ENCODE assay signal across 10 mouse cellular contexts in genomic region chr2:30829315-30829714, GRCm38 (mm10). TPM values are rescaled to one million over a fixed set of nuclear protein-coding genes. Genes with fewer than 3 reads are reported as not detected.
A peak's percentile ranks its signal among the peaks of the same experiment; 100 is the strongest.
DNase-seq lines count a peak whose midpoint lies in the region; ATAC-seq and TF ChIP-seq lines count a peak whose summit lies in the region.
"Had no signal": no experiment of that assay in that cellular context is flagged by ENCODE, and none has a peak within 500 bp of the region (broad histone marks: within the 10 kb centered on the region; RNA-seq: fewer than 3 reads in every experiment).

No protein-coding gene starts in this region.

- no peaks in the 10 kb centered on the region for H3K9me3 ChIP-seq in hindbrain, embryonic 11.5 days (ENCODE audit: control insufficient read depth, low read length)
- H3K9me3 ChIP-seq: heart, embryonic 13.5 days had no signal

- 40% methylated on average over 5 of the region's 5 CpGs for WGBS in small intestine, adult 2 months
- WGBS in hindbrain, embryonic 11.5 days: 29% methylated on average over 5 of the region's 5 CpGs

- peak; percentile 49 for TF ChIP-seq CTCF in left cerebral cortex, adult 2 months (IDR thresholded peaks at IDR 0.05)
- TF ChIP-seq CTCF in small intestine, adult 2 months (IDR thresholded peaks at IDR 0.05; ENCODE audit: extremely low read depth, insufficient read length, insufficient replicate concordance, low read depth, low read length): peak; percentile 53; the same call in 1 of the 2 replicates

- H3K4me2 ChIP-seq in hindbrain, embryonic 11.5 days (replicated peaks; ENCODE audit: low read depth, low read length): no peak overlapping the region
- H3K4me2 ChIP-seq: heart, embryonic 13.5 days had no signal

- TF ChIP-seq POLR2A in small intestine, adult 2 months (IDR thresholded peaks at IDR 0.05; ENCODE audit: low read depth, low read length): no peak

- no peak overlapping the region for H3K4me3 ChIP-seq in left cerebral cortex, adult 2 months
- H3K4me3 ChIP-seq in small intestine, adult 2 months (ENCODE audit: low read depth, low read length): no peak overlapping the region
- no peak overlapping the region for H3K4me3 ChIP-seq in hindbrain, embryonic 11.5 days (ENCODE audit: low read depth, low read length)

- DNase-seq in adrenal gland, adult 2 months: peak; percentile 46
- no peak for DNase-seq in adrenal gland, adult 8-10 months
- no peak for DNase-seq in left cerebral cortex, adult 2 months (ENCODE audit: extremely low spot score in 1 of 2, low spot score in 2 of 2)
- DNase-seq in left cerebral cortex, adult 11 months (ENCODE audit: low spot score): no peak
- peak; percentile 71 for DNase-seq in c-Kit-positive CD71-positive TER-119-positive erythroid progenitor cells, embryonic 14.5 days (ENCODE audit: low spot score)
- DNase-seq in gastrocnemius, postnatal 25 days: no peak
- DNase-seq in hindbrain, embryonic 11.5 days (ENCODE audit: low spot score): no peak

- no peaks in the 10 kb centered on the region for H3K27me3 ChIP-seq in small intestine, adult 2 months (ENCODE audit: control insufficient read depth, insufficient read depth, low read length)
- no peaks in the 10 kb centered on the region for H3K27me3 ChIP-seq in hindbrain, embryonic 11.5 days (ENCODE audit: control insufficient read depth, insufficient read depth, low read length)
- H3K27me3 ChIP-seq: heart, embryonic 13.5 days; Patski had no signal

- intact Hi-C loops in left cerebral cortex, adult 2 months (cut with DNase I): loop anchor here (2.0 kb wide), 1 partner anchor 105 kb away; no protein-coding TSS in a partner anchor

- H3K4me1 ChIP-seq in small intestine, adult 2 months (ENCODE audit: control insufficient read depth, insufficient read depth, insufficient read length, low read length): peaks cover 9% of the 10 kb centered on the region
- peaks cover 10% of the 10 kb centered on the region for H3K4me1 ChIP-seq in hindbrain, embryonic 11.5 days (replicated peaks; ENCODE audit: control insufficient read depth, insufficient read depth, low read length)

- peaks cover 11% of the 10 kb centered on the region for H3K36me3 ChIP-seq in small intestine, adult 2 months (ENCODE audit: control insufficient read depth, insufficient read depth, low read length)
- peaks cover 2% of the 10 kb centered on the region; the same call in 1 of the 2 replicates for H3K36me3 ChIP-seq in hindbrain, embryonic 11.5 days (ENCODE audit: control insufficient read depth, insufficient read depth, low read length)

- H3K27ac ChIP-seq in left cerebral cortex, adult 2 months: no peak overlapping the region
- no peak overlapping the region for H3K27ac ChIP-seq in small intestine, adult 2 months (ENCODE audit: insufficient read depth, low read depth, low read length)
- H3K27ac ChIP-seq in hindbrain, embryonic 11.5 days (ENCODE audit: low read depth, low read length): no peak overlapping the region

- ATAC-seq in hindbrain, embryonic 11.5 days (ENCODE audit: low FRiP score): no peak
- ATAC-seq: Patski had no signal

- H3K9ac ChIP-seq in hindbrain, embryonic 11.5 days (ENCODE audit: low read depth, low read length): no peak overlapping the region
- H3K9ac ChIP-seq: heart, embryonic 13.5 days had no signal

RNA-seq across cellular contexts. Expression of gene Asb6, which starts 0.8 kb away (rescaled TPM):
- total RNA-seq in adrenal gland, adult 2 months (2021): 10 to 100 TPM; 24.7 to 30.3 TPM
- 58.2 and 62.5 TPM in 2 replicates for polyA plus RNA-seq in adrenal gland, adult 2 months (2012; rRNA removed)
- total RNA-seq in adrenal gland, adult 8-10 months (2022): 10 to 100 TPM; 32.9 to 41.3 (median 33.4) TPM
- 10 to 100 TPM; 35.4 to 40.5 TPM for total RNA-seq in left cerebral cortex, adult 2 months (2021)
- polyA plus RNA-seq in small intestine, adult 2 months (2012; rRNA removed): 23.5 and 31.7 TPM in 2 replicates
- total RNA-seq in gastrocnemius, postnatal 25 days (2021): 1 to 10 TPM; 5.4 to 5.5 TPM
- polyA plus RNA-seq in hindbrain, embryonic 11.5 days (2014; fragmentation: Nextera tagmentation; extraction: Ambion mirVana): 26.0 and 28.5 TPM in 2 replicates

RNA-seq across cellular contexts. Expression of gene Prrx2, which starts 5.5 kb away (rescaled TPM):
- total RNA-seq in adrenal gland, adult 2 months (2021): 1 to 10 TPM; 2.1 to 2.2 TPM
- 4.3 and 5.0 TPM in 2 replicates for polyA plus RNA-seq in adrenal gland, adult 2 months (2012; rRNA removed)
- total RNA-seq in adrenal gland, adult 8-10 months (2022): 1 to 10 TPM in 2 of 4 experiments, under 1 TPM in 2; 0.59 to 2.2 (median 1.3) TPM
- 1 to 10 TPM; 1.5 to 1.7 TPM for total RNA-seq in left cerebral cortex, adult 2 months (2021)
- polyA plus RNA-seq in small intestine, adult 2 months (2012; rRNA removed): 1.8 and 2.6 TPM in 2 replicates
- total RNA-seq in gastrocnemius, postnatal 25 days (2021): 1 to 10 TPM; 2.1 to 3.0 TPM
- polyA plus RNA-seq in hindbrain, embryonic 11.5 days (2014; fragmentation: Nextera tagmentation; extraction: Ambion mirVana): 36.7 and 39.7 TPM in 2 replicates

RNA-seq across cellular contexts. Expression of gene Ntmt1, which starts 21.7 kb away (rescaled TPM):
- 10 to 100 TPM; 33.5 to 45.4 TPM for total RNA-seq in adrenal gland, adult 2 months (2021)
- polyA plus RNA-seq in adrenal gland, adult 2 months (2012; rRNA removed): 69.9 and 77.1 TPM in 2 replicates
- 10 to 100 TPM; 40.1 to 77.8 (median 49.1) TPM for total RNA-seq in adrenal gland, adult 8-10 months (2022)
- total RNA-seq in left cerebral cortex, adult 2 months (2021): 10 to 100 TPM; 35.2 to 38.8 TPM
- 14.3 and 23.8 TPM in 2 replicates for polyA plus RNA-seq in small intestine, adult 2 months (2012; rRNA removed)
- 10 to 100 TPM; 15.6 to 16.2 TPM for total RNA-seq in gastrocnemius, postnatal 25 days (2021)
- polyA plus RNA-seq in hindbrain, embryonic 11.5 days (2014; fragmentation: Nextera tagmentation; extraction: Ambion mirVana): 108 and 110 TPM in 2 replicates

RNA-seq across cellular contexts. Expression of gene 1700001O22Rik, which starts 25.9 kb away (rescaled TPM):
- total RNA-seq in adrenal gland, adult 2 months (2021): 1 to 10 TPM; 1.8 to 5.0 TPM
- polyA plus RNA-seq in adrenal gland, adult 2 months (2012; rRNA removed): 2.8 and 3.6 TPM in 2 replicates
- total RNA-seq in adrenal gland, adult 8-10 months (2022): 1 to 10 TPM; 3.6 to 6.2 (median 5.7) TPM
- 10 to 100 TPM in 1 of 2 experiments, 1 to 10 TPM in 1; 9.9 to 12.6 TPM for total RNA-seq in left cerebral cortex, adult 2 months (2021)
- 0.71 and 1.9 TPM in 2 replicates for polyA plus RNA-seq in small intestine, adult 2 months (2012; rRNA removed)
- total RNA-seq in gastrocnemius, postnatal 25 days (2021): 1 to 10 TPM in 1 of 2 experiments, under 1 TPM in 1; 0.72 to 1.5 TPM
- polyA plus RNA-seq in hindbrain, embryonic 11.5 days (2014; fragmentation: Nextera tagmentation; extraction: Ambion mirVana): 2.7 and 4.0 TPM in 2 replicates

Comparison
In these comparisons a context has a peak if more than half of its experiments do, and no peak if none do; other contexts are left out.
1. DNase-seq: peak in adrenal gland, adult 2 months (single experiment) and c-Kit-positive CD71-positive TER-119-positive erythroid progenitor cells, embryonic 14.5 days (single experiment); none in adrenal gland, adult 8-10 months (single experiment), left cerebral cortex, adult 2 months (0 of 2), left cerebral cortex, adult 11 months (single experiment), gastrocnemius, postnatal 25 days (single experiment) and hindbrain, embryonic 11.5 days (single experiment).